Mouse (Mus musculus) pancreas, adult 10 weeks (tissue): Measurements from ENCODE around the gene Hsh2d. TPM values are rescaled to one million over a fixed set of nuclear protein-coding genes. Genes with fewer than 3 reads are reported as not detected.

Source experiments
- polyA plus RNA-seq: library from polyadenylated mRNA; stranded (reverse); fragments of 350-450 nt; fragmentation: Illumina TruSeq; extraction: RNeasy Lipid Tissue Mini Kit (QIAGEN cat#74804); gene quantifications from one replicate; pipeline ENCODE4 v1.2.3, GENCODE M21; 2015; ENCODE audit warnings: low read depth, low replicate concordance; ENCODE audit not compliant: insufficient read depth

The Hsh2d gene
- polyA plus RNA-seq = not detected

DNA sequence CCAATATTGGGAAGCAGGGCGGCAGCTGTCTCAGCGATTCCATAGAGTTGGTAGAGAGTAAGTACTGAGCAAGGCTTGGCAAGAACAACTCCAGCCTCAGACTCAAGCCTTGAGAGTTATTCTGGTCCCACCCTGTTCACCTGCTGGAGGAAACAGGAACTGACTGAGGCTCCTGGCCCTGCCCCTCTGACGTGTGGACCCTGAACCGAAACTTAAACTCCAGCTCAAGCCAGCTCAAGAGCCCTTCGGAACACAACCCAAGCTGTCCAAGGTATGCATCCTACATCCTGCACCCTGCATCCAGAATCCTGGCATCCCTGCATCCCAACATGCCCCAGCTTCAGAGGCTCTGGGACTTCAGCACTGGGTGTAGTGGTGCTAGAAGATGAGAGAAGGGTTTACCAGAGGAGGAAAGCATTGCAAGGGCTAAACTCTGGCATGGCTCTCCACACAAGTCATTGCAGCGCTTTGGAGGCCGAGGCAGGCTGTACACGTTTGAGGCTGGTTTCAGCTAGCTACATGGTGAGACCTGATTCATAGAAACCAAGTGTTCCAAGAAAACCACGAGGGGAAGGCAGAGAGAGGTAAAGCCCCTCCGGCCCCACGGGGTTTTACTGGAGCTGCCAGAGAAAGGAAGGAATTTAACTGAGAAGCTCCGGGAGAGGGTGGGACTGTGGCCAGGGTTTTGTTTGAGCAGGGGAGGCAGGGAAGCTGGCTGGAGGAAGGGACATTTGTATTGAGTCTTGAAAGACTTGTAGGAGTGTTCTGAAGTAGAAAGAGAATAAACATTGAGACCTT, at the start of gene Hsh2d:
Hsh2d (plus strand) TSS at position 222 of the 798 bp plus-strand sequence.

GRCm38 (mm10) chr8:72160707-72161697, 28.4 kb upstream of the Hsh2d start, which contains the start of gene Rab8a:
Gene Rab8a (plus strand): TSS chr8:72161200.

DNA sequence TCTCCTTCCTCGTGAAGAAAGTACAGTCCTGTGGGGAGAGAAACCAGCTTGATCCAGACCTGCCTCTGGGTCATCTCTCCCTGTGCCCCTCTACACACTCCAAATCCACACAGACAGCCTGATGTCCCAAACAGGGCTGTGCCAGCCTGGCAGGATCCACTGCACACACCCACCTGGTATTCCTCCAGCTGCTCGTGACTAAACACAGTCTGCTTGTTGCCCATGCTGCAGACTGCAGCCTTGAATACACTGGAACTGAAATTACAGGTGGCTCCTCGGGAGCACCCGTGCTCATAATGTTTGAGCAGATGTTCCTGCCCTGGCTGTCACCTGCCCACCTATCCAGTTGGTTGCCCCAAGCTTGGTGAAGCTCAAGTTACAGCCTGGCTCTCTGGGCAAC, 23.3 kb downstream of the Hsh2d start, which contains the start of gene Cib3:
Cib3 (minus strand) TSS at position 87 of the 400 bp plus-strand sequence.

DNA sequence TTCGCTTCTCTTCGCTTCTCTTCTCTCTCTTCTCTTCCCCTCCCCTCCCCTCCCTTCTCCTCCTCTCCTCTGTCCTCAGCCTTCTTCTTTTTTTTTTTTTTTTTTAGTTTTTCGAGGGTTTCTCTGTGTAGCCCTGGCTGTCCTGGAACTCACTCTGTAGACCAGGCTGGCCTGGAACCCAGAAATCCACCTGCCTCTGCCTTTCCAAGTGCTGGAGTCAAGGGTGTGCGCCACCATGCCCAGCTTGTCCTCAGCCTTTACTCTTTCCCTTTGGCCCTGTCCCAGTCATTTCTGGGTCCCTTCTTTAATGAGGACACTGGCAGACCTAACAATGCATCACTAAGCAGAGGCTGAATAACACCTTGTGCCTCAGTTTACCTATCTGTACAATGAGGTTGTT, 24.1 kb downstream of the Hsh2d start, which contains the start of gene Gm11034:
Gm11034 (minus strand) TSS at position 101 of the 400 bp plus-strand sequence.

DNA sequence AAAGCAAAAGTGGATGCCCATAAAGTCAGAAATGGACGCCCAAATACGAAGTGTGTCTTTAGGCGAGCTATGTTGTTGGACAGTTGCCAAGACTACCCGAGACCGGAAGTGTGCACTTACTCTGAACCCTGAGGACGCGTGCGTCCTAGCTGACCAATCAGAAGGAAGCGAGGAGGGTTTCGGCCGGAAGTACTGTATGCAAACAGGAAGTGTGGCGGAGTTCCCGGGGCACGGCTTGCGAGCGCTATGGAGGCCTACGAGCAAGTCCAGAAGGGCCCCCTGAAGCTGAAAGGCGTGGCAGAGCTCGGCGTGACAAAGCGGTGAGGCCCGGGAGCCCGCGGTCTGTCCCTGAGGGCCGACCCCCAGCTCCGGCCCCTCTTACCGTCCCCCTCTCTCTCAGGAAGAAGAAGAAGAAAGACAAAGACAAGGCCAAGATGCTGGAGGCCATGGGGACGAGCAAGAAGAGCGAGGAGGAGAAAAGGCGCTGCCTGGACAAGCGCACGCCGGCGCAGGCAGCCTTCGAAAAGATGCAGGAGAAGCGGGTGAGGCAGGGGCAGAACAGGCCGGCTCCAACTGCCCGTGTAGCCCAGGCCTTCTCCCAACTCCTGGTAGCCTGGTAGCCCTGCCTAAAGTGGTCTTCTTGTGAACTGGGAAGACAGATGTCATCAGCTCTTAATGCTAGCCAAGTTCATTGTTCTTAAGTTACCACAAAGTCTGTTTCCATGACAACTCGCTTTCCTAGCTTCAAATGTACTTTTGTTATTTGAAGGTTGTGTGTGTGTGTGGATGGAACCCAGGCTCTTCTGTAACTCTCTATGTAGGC, 30.3 kb downstream of the Hsh2d start, which contains the start of gene Fam32a:
Fam32a (plus strand) TSS at position 190 of the 823 bp plus-strand sequence.

DNA sequence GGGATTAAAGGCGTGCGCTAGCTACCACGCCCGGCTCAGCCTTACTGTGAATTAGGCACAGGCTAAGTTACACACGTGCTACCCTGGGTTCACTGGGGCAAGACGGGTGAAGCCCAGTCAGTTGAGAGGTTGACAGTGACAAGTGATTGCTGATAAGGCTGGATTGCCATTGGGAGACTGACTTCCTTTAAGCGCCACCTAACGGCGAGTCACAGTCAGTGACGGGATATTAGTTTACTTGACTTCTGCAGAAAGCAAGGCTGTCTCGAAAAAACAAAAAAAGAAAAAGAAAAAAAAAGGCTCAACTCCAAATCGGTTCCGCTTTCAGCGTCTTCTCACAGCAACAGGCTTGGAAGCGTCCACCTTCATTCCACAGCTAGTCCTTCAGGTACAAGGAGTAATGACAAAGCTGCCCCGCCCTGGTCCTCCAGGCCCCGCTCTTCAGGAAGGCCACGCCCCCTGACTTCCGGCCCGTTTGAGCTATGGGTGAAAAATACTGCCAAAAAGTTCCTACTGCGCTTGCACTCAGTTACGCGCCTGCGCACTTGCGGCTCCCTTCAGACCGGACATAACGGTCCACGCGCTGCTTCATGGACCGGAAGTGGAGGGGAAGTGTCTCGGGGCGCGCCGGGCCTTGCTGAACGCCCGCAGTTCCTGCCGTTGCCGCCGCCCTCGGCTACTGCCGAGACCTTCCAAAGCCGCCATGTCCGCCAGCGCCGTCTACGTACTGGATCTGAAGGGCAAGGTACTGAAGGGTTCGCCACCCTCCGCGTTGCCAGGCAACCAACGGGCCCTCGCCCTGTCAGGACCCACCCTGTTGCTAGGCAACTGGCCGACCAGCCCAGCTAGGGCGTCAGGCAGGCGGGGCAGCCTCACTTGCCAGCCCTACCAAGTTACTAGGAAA, 50.3 kb downstream of the Hsh2d start, which contains the start of gene Ap1m1:
Ap1m1 (plus strand) TSS at position 520 of the 904 bp plus-strand sequence.

Other genes with a start within 250 kb of the Hsh2d start
- 1.7 TPM for gene Zfp961, start 238.6 kb upstream of the Hsh2d start, polyA plus RNA-seq
- 0.76 TPM for gene Cyp4f18, start 180.0 kb upstream of the Hsh2d start, polyA plus RNA-seq
- gene Olfr372, start 148.4 kb upstream of the Hsh2d start, polyA plus RNA-seq = not detected
- gene Olfr373, start 106.5 kb upstream of the Hsh2d start, polyA plus RNA-seq = not detected
- not detected for gene Olfr374, start 82.6 kb upstream of the Hsh2d start, polyA plus RNA-seq
- gene Tpm4, start 54.7 kb upstream of the Hsh2d start, polyA plus RNA-seq = 53.4 TPM
- gene Rab8a, start 28.4 kb upstream of the Hsh2d start, polyA plus RNA-seq = 15.3 TPM
- 0.41 TPM for gene Cib3, start 23.2 kb downstream of the Hsh2d start, polyA plus RNA-seq
- gene Gm11034, start 24.0 kb downstream of the Hsh2d start, polyA plus RNA-seq = not detected
- gene Fam32a, start 30.1 kb downstream of the Hsh2d start, polyA plus RNA-seq = 13.5 TPM
- 17.6 TPM for gene Ap1m1, start 50.4 kb downstream of the Hsh2d start, polyA plus RNA-seq
- not detected for gene Gm10282, start 115.6 kb downstream of the Hsh2d start, polyA plus RNA-seq
- gene Klf2, start 129.4 kb downstream of the Hsh2d start, polyA plus RNA-seq = 28.8 TPM
- gene Eps15l1, start 231.8 kb downstream of the Hsh2d start, polyA plus RNA-seq = 18.4 TPM